Mouse (Mus musculus) small intestine, adult 2 months (tissue): Measurements from ENCODE around the gene 2510002D24Rik. TPM values are rescaled to one million over a fixed set of nuclear protein-coding genes. Genes with fewer than 3 reads are reported as not detected.
"Not testable (repeated sequence)": the region's sequence is repeated elsewhere in the genome, so short reads cannot be mapped to it uniquely, and the experiment has no call there.

ENCODE experiments used
- H3K27ac ChIP-seq: fragments of 200-500 bp; 2 replicates; pipeline ENCODE4 v1.5.1; 2012; ENCODE audit warnings: low read depth, low read length, control low read depth, inconsistent platforms; ENCODE audit not compliant: insufficient read depth
- H3K27me3 ChIP-seq: fragments of 200-500 bp; 2 replicates; pipeline ENCODE4 v1.6.1; 2012; ENCODE audit warnings: mild to moderate bottlenecking, moderate library complexity, low read length, inconsistent platforms; ENCODE audit not compliant: control insufficient read depth, insufficient read depth
- H3K36me3 ChIP-seq: fragments of 200-500 bp; 2 replicates; pipeline ENCODE4 v1.6.1; 2012; ENCODE audit warnings: mild to moderate bottlenecking, low read length, control low read depth, inconsistent platforms; ENCODE audit not compliant: control insufficient read depth, insufficient read depth
- H3K4me1 ChIP-seq: fragments of 200-500 bp; 2 replicates; pipeline ENCODE4 v1.6.1; 2012; ENCODE audit warnings: low read length, inconsistent platforms, mixed read lengths; ENCODE audit not compliant: control insufficient read depth, insufficient read depth, insufficient read length
- H3K4me3 ChIP-seq: fragments of 200-500 bp; 2 replicates; pipeline ENCODE4 v1.5.1; 2012; ENCODE audit warnings: low read depth, mild to moderate bottlenecking, control low read depth, inconsistent platforms, low read length, moderate library complexity
- CTCF ChIP-seq: fragments of 200-500 bp; IDR thresholded peaks from 2 replicates; pipeline ENCODE4 v1.5.1; 2012; ENCODE audit warnings: low read depth, mild to moderate bottlenecking, control low read depth, inconsistent platforms, low read length, moderate library complexity, mixed read lengths; ENCODE audit not compliant: insufficient replicate concordance, insufficient read length; ENCODE audit errors: extremely low read depth
- POLR2A ChIP-seq: fragments of 200-500 bp; IDR thresholded peaks from 2 replicates; pipeline ENCODE4 v1.6.1; 2012; ENCODE audit warnings: low read depth, mild to moderate bottlenecking, control low read depth, inconsistent platforms, low read length, moderate library complexity
- WGBS: fragments of 180-500 bp; shearing (Covaris S2); methylation state at CpG from one replicate; pipeline ENCODE4 v1.1.7; 2018; 5-methylcytosine and 5-hydroxymethylcytosine counted together
- polyA plus RNA-seq: library from polyadenylated mRNA; depleted of rRNA; stranded (reverse); fragments of >200 nt; gene quantifications from 2 replicates; pipeline ENCODE4 v1.2.3, GENCODE M21; 2012

Gene 2510002D24Rik
- polyA plus RNA-seq, 1 experiment = 49.8 TPM

GRCm38 (mm10) chr16:18858551-18858950 lies 22.2 kb downstream of the 2510002D24Rik start:
- Histone ChIP-seq H3K4me3 (no peak overlapping the region), H3K27ac (no peak overlapping the region), H3K27me3 (no peaks in the 10 kb centered on the region), H3K36me3 (no peaks in the 10 kb centered on the region), H3K4me1 (no peaks in the 10 kb centered on the region)
- TF ChIP-seq POLR2A (no peak), CTCF (no peak)

- Histone ChIP-seq H3K27ac (no peak overlapping the region), H3K27me3 (no peaks in the 10 kb centered on the region), H3K4me3 (no peak overlapping the region), H3K36me3 (no peaks in the 10 kb centered on the region), H3K4me1 (no peaks in the 10 kb centered on the region)
- 67% methylated on average over 1 of the region's 1 CpGs for WGBS
- TF ChIP-seq POLR2A (no peak), CTCF (no peak)
These were observed 23.8 kb downstream of the 2510002D24Rik start for GRCm38 (mm10) chr16:18860186-18860585.

GRCm38 (mm10) chr16:18870495-18870894 lies 34.1 kb downstream of the 2510002D24Rik start:
- H3K27ac ChIP-seq, H3K4me3 ChIP-seq, H3K4me1 ChIP-seq, H3K27me3 ChIP-seq: not testable (repeated sequence)
- H3K36me3 ChIP-seq = peaks cover 23% of the 10 kb centered on the region
- 36% methylated on average over 1 of the region's 1 CpGs for WGBS

GRCm38 (mm10) chr16:18876091-18876441 lies 39.7 kb downstream of the 2510002D24Rik start:
- Histone ChIP-seq H3K4me1 (peaks cover 6% of the 10 kb centered on the region; the same call in 1 of the 2 replicates), H3K27ac (peak overlapping the region; percentile 31), H3K4me3 (peak overlapping the region; percentile 99), H3K27me3 (no peaks in the 10 kb centered on the region), H3K36me3 (peaks cover 23% of the 10 kb centered on the region)
- WGBS = under 1% methylated on average over 17 of the region's 17 CpGs
- no peak for TF ChIP-seq CTCF
- no peak for TF ChIP-seq POLR2A

GRCm38 (mm10) chr16:18876442-18877308 lies 40.3 kb downstream of the 2510002D24Rik start, which contains the start of the genes Mrpl40 and Hira:
Mrpl40 (minus strand) TSS chr16:18876862.
Hira (plus strand) TSS chr16:18877037.
- peaks cover 6% of the 10 kb centered on the region; the same call in 1 of the 2 replicates for H3K4me1 ChIP-seq
- no peaks in the 10 kb centered on the region for H3K27me3 ChIP-seq
- peaks cover 16% of the 10 kb centered on the region for H3K36me3 ChIP-seq
- peak within 1 kb of the TSS; percentile 98 for H3K27ac ChIP-seq
- peak within 1 kb of the TSS; percentile 99 for H3K4me3 ChIP-seq
- under 1% methylated on average over 93 of the region's 93 CpGs for WGBS
- peak; percentile 75 for TF ChIP-seq POLR2A
- TF ChIP-seq CTCF = no peak

GRCm38 (mm10) chr16:18877386-18878090 lies 41.2 kb downstream of the 2510002D24Rik start:
- Histone ChIP-seq H3K4me3 (peak overlapping the region; percentile 99), H3K27ac (peak overlapping the region; percentile 76), H3K36me3 (peaks cover 12% of the 10 kb centered on the region), H3K4me1 (peaks cover 6% of the 10 kb centered on the region; the same call in 1 of the 2 replicates), H3K27me3 (no peaks in the 10 kb centered on the region)
- TF ChIP-seq POLR2A (no peak), CTCF (peak; percentile 42; the same call in 1 of the 2 replicates)
- under 1% methylated on average over 37 of the region's 43 CpGs for WGBS

GRCm38 (mm10) chr16:18878091-18878720 lies 41.8 kb downstream of the 2510002D24Rik start:
- Histone ChIP-seq H3K27me3 (no peaks in the 10 kb centered on the region), H3K4me3 (peak overlapping the region; percentile 99), H3K4me1 (peaks cover 6% of the 10 kb centered on the region; the same call in 1 of the 2 replicates), H3K36me3 (peaks cover 8% of the 10 kb centered on the region), H3K27ac (peak overlapping the region; percentile 76)
- TF ChIP-seq CTCF (no peak), POLR2A (no peak)
- 11% methylated on average over 20 of the region's 20 CpGs for WGBS
